Mouse (Mus musculus) liver, embryonic 13.5 days (tissue): Measurements from ENCODE around the gene Megf9. TPM values are rescaled to one million over a fixed set of nuclear protein-coding genes. Genes with fewer than 3 reads are reported as not detected.

ENCODE experiments used
- ATAC-seq: fragments of 200-750 bp; cut with Nextera tagmentation; 2 replicates; pipeline ENCODE4 v1.8.0; 2017; ENCODE audit warnings: low read depth, mild to moderate bottlenecking, moderate number of reproducible peaks, moderate library complexity
- DNase-seq: peaks from one replicate; pipeline ENCODE4 v3.0.0; 2022
- H3K27ac ChIP-seq: fragments of 300-500 bp; sonication (generic); 2 replicates; pipeline ENCODE4 v1.5.1; 2015; ENCODE audit warnings: moderate library complexity, mild to moderate bottlenecking, inconsistent platforms
- H3K27me3 ChIP-seq: fragments of 300-500 bp; sonication (generic); 2 replicates; pipeline ENCODE4 v1.6.1; 2015; ENCODE audit warnings: mild to moderate bottlenecking, inconsistent platforms
- H3K36me3 ChIP-seq: fragments of 300-500 bp; sonication (generic); 2 replicates; pipeline ENCODE4 v1.6.1; 2015; ENCODE audit warnings: mild to moderate bottlenecking, inconsistent platforms
- H3K4me1 ChIP-seq: fragments of 300-500 bp; sonication (generic); replicated peaks from 2 replicates; pipeline ENCODE4 v1.6.1; 2015; ENCODE audit warnings: inconsistent platforms
- H3K4me2 ChIP-seq: fragments of 300-500 bp; sonication (generic); 2 replicates; pipeline ENCODE4 v1.6.1; 2015; ENCODE audit warnings: inconsistent platforms, mild to moderate bottlenecking, moderate library complexity
- H3K4me3 ChIP-seq: fragments of 300-500 bp; sonication (generic); replicated peaks from 2 replicates; pipeline ENCODE4 v1.5.1; 2015; ENCODE audit warnings: mild to moderate bottlenecking, inconsistent platforms
- H3K9ac ChIP-seq: fragments of 300-500 bp; sonication (generic); 2 replicates; pipeline ENCODE4 v1.6.1; 2015; ENCODE audit warnings: mild to moderate bottlenecking, inconsistent platforms
- H3K9me3 ChIP-seq: fragments of 300-500 bp; sonication (generic); replicated peaks from 2 replicates; pipeline ENCODE4 v1.6.1; 2016; ENCODE audit warnings: inconsistent platforms
- WGBS: fragments of 180-500 bp; shearing (Covaris S2); methylation state at CpG from one replicate; pipeline ENCODE4 v1.1.7; 2015; ENCODE audit not compliant: insufficient replicate concordance; 5-methylcytosine and 5-hydroxymethylcytosine counted together
- polyA plus RNA-seq: library from polyadenylated mRNA; unstranded; fragments of >200 nt; fragmentation: Nextera tagmentation; extraction: Ambion mirVana; gene quantifications from 2 replicates; pipeline ENCODE4 v1.2.1, GENCODE M21; 2015

The Megf9 gene
- polyA plus RNA-seq, 1 experiment from 2014 or later = 2.8 TPM

DNA sequence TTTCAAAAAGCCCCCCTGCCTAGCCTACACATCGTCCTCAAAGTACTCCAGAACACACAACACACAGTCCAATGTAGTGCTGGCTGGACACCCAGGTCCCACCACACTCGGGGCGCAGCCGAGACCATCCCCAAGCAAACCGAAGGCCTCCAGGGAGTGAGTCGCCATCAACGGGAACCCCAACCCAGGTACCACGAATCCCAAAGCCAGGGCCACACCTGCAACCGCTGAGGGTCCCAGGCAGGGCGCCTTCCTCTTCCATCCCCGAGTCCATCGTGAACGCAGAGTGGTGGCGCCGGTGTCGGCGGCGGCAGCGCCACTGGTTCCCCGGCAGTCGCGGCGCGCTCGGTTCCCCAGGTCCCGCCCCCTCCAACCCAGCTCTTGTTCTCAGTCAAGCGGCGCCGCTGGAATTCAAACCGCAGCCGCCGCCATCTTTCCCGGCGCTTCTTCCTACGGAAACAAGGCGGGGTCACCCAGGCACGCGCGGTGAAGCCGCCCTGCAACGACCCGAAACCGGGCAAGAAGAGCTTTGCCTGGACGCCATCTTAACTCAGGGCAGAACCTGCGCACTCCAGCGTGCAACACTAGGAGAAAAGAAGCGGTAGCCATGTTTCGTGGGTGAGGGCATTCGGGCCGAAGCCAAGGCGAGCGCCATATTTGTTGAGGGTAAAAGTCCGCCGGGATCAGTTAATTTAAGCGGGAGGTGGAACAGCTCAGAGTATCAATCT, 124.6 kb downstream of the Megf9 start, which contains the start of gene Cdk5rap2:
Gene Cdk5rap2, minus strand, starts transcription at position 450 of the 728 bp plus-strand sequence.
- Histone ChIP-seq H3K27ac (peak within 1 kb of the TSS; percentile 81), H3K9me3 (no peaks in the 10 kb centered on the region), H3K9ac (peak within 1 kb of the TSS; percentile 91), H3K36me3 (0 out of 2 replicates have a peak, but pooled peaks cover 3% of the 10 kb centered on the region), H3K4me1 (peaks cover 21% of the 10 kb centered on the region), H3K27me3 (no peaks in the 10 kb centered on the region), H3K4me2 (peak within 1 kb of the TSS; percentile 80), H3K4me3 (peak within 1 kb of the TSS; percentile 82)
- DNase-seq (peak; percentile 94), ATAC-seq (peak; percentile 99)
- WGBS = under 1% methylated on average over 55 of the region's 55 CpGs

DNA sequence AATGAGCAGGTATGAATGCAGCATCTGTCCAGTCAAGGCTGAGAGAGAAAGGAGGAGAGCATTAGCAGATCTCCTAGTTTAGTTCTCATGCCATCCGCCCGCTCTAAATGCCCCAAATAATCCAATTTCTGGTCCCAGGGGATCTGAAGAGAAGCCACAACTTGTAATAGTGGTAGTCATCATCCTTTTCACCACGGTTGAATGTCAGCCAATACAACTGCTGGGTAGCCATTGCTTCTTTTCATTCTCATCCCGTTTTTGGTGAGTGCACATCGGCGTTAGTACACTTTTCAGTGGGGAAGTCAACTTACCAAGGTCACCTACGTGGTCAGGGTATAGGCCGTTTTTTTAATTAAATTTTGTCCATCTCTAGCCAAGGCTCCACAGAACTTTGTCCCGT, 125.3 kb downstream of the Megf9 start:
- whole genome bisulfite sequencing = 27% methylated on average over 9 of the region's 9 CpGs

GRCm38 (mm10) chr4:70402109-70402819, 132.5 kb downstream of the Megf9 start:
- H3K36me3 ChIP-seq = peaks cover 49% of the 10 kb centered on the region
- no peak overlapping the region for H3K4me3 ChIP-seq
- no peak overlapping the region for H3K4me2 ChIP-seq
- ATAC-seq = 0 out of 2 replicates have a peak, but pooled peaks have one; percentile 20
- DNase-seq = no peak
- WGBS = 73% methylated on average over 9 of the region's 9 CpGs
- H3K4me1 ChIP-seq = no peaks in the 10 kb centered on the region
- H3K27me3 ChIP-seq = no peaks in the 10 kb centered on the region
- H3K9ac ChIP-seq = no peak overlapping the region
- no peak overlapping the region for H3K27ac ChIP-seq
- no peaks in the 10 kb centered on the region for H3K9me3 ChIP-seq

More for the DNA sequence above, 125.3 kb downstream of the Megf9 start:
- peak overlapping the region; percentile 82 for H3K4me3 ChIP-seq
- H3K4me1 ChIP-seq = peaks cover 21% of the 10 kb centered on the region
- DNase-seq (no peak), ATAC-seq (no peak)
- peak overlapping the region; percentile 47; the same call in 1 of the 2 replicates for H3K27ac ChIP-seq
- H3K4me2 ChIP-seq = peak overlapping the region; percentile 80
- 0 out of 2 replicates have a peak, but pooled peaks cover 4% of the 10 kb centered on the region for H3K36me3 ChIP-seq
- H3K9ac ChIP-seq = peak overlapping the region; percentile 91
- no peaks in the 10 kb centered on the region for H3K27me3 ChIP-seq
- no peaks in the 10 kb centered on the region for H3K9me3 ChIP-seq

DNA sequence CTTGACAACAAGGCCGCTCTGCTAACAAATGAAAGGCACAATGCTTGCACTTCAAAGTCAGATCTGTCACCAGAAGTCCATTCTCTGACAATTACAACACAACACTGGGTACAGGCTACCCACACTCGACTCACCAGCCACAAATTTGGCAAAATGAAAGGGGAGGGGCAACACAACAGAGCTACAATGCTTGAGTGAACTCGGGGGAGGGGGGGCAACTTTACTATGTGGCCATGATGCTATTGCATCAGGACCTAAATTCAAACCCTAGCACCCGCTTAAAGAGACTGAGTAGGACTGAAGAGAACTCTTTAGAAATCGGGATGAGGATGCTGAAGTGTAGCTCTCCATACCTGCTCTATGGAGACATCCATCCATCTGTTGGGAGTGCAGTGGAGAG, 135.3 kb downstream of the Megf9 start:
- no peaks in the 10 kb centered on the region for H3K9me3 ChIP-seq
- no peak overlapping the region for H3K27ac ChIP-seq
- no peak for DNase-seq
- WGBS = 71% methylated on average over 5 of the region's 5 CpGs
- ATAC-seq = no peak
- no peaks in the 10 kb centered on the region for H3K27me3 ChIP-seq
- no peak overlapping the region for H3K9ac ChIP-seq
- no peaks in the 10 kb centered on the region for H3K4me1 ChIP-seq
- no peak overlapping the region for H3K4me2 ChIP-seq
- no peak overlapping the region for H3K4me3 ChIP-seq
- H3K36me3 ChIP-seq = peaks cover 52% of the 10 kb centered on the region

GRCm38 (mm10) chr4:70399074-70399473, 135.7 kb downstream of the Megf9 start:
- WGBS = 80% methylated on average over 2 of the region's 2 CpGs
- Histone ChIP-seq H3K4me1 (no peaks in the 10 kb centered on the region), H3K4me3 (no peak overlapping the region), H3K4me2 (no peak overlapping the region), H3K27me3 (no peaks in the 10 kb centered on the region), H3K9ac (no peak overlapping the region), H3K27ac (no peak overlapping the region), H3K9me3 (no peaks in the 10 kb centered on the region), H3K36me3 (peaks cover 52% of the 10 kb centered on the region)
- DNase-seq (no peak), ATAC-seq (no peak)

DNA sequence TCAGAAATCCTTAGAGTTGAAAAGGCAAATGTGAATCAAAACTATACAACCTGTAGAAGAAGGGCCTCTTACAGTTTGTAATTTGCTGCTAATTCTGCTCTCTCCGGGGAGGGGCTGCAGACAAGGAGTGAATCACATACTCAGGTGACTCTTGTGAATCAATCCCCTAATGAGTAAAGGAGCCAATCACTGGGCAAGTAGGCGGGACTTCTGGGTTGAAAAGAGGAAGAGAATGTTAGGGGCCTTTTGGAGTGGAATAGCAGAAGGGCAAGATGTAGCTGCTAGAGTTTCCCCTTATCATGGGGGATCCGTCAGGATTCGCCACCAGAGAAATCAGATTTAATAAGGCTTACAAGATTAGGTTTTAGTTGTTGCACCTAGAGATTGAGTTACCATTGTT, 136.7 kb downstream of the Megf9 start:
- no peak overlapping the region for H3K4me3 ChIP-seq
- H3K9ac ChIP-seq = no peak overlapping the region
- ATAC-seq (no peak), DNase-seq (no peak)
- no peaks in the 10 kb centered on the region for H3K9me3 ChIP-seq
- H3K4me2 ChIP-seq = no peak overlapping the region
- WGBS = 65% methylated on average over 4 of the region's 4 CpGs
- no peaks in the 10 kb centered on the region for H3K27me3 ChIP-seq
- H3K4me1 ChIP-seq = no peaks in the 10 kb centered on the region
- H3K36me3 ChIP-seq = peaks cover 49% of the 10 kb centered on the region
- H3K27ac ChIP-seq = no peak overlapping the region

- WGBS = 73% methylated on average over 5 of the region's 5 CpGs
- DNase-seq (no peak), ATAC-seq (no peak)
- Histone ChIP-seq H3K27ac (no peak overlapping the region), H3K27me3 (no peaks in the 10 kb centered on the region), H3K9ac (no peak overlapping the region), H3K4me2 (no peak overlapping the region), H3K9me3 (no peaks in the 10 kb centered on the region), H3K4me3 (no peak overlapping the region), H3K4me1 (no peaks in the 10 kb centered on the region), H3K36me3 (peaks cover 41% of the 10 kb centered on the region)
Observed at GRCm38 (mm10) chr4:70396701-70397100, 138.1 kb downstream of the Megf9 start.

DNA sequence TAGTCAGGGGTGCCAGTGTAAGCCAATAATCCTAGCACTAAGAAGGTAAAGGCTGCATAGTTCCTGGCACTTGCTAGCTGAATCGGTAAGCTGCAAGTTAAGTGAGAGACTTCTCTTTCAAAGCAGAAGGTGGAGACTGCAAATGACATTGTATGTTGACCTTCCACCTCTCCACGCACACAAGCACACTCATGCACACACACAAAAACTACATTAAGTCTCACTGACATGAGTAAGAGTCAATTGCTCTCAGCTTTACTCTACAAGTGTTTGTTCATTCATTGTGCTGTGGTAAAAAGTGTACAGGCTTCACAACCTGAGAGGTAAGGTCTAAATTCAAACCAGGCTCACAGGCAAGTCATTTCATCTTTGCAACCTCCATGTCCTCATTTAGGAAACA, 140.1 kb downstream of the Megf9 start:
- Histone ChIP-seq H3K4me1 (no peaks in the 10 kb centered on the region), H3K4me3 (no peak overlapping the region), H3K9ac (no peak overlapping the region), H3K27ac (no peak overlapping the region), H3K4me2 (no peak overlapping the region), H3K36me3 (peaks cover 23% of the 10 kb centered on the region), H3K27me3 (no peaks in the 10 kb centered on the region), H3K9me3 (no peaks in the 10 kb centered on the region)
- DNase-seq (no peak), ATAC-seq (no peak)
- WGBS = 78% methylated on average over 2 of the region's 2 CpGs

DNA sequence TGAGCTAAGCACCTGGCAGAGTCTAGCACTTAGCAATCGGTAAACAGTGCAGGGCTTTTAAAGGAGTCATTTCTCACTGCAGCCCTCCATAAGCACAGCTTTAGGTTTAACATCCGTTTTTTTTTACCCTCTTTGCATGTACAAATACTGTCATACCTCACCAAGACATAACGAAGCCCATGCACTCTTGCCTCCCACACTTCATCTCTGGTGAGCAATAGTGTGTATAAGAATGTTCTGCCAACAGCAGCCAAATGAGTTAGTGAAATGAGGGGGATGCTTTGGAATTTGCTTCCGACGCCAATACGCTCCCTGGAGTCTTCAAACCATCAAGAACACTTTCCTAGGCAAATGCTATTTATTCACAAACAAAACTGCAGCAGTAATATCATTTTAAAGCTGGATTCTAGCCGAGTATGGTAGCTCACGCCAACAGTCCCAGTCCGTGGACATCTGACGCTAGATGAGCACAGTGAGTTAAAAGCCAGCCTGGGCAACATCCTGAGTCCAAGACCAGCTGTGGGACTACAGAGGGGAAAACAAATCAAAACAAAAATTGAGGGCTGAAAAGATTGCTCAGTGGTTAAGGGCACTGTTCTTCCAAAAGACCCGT, 142.9 kb downstream of the Megf9 start:
- Histone ChIP-seq H3K36me3 (peaks cover 12% of the 10 kb centered on the region; the same call in 1 of the 2 replicates), H3K4me3 (no peak overlapping the region), H3K27ac (no peak overlapping the region), H3K27me3 (no peaks in the 10 kb centered on the region), H3K4me2 (no peak overlapping the region), H3K9me3 (no peaks in the 10 kb centered on the region), H3K4me1 (no peaks in the 10 kb centered on the region), H3K9ac (no peak overlapping the region)
- WGBS = 85% methylated on average over 11 of the region's 11 CpGs
- DNase-seq (no peak), ATAC-seq (no peak)

DNA sequence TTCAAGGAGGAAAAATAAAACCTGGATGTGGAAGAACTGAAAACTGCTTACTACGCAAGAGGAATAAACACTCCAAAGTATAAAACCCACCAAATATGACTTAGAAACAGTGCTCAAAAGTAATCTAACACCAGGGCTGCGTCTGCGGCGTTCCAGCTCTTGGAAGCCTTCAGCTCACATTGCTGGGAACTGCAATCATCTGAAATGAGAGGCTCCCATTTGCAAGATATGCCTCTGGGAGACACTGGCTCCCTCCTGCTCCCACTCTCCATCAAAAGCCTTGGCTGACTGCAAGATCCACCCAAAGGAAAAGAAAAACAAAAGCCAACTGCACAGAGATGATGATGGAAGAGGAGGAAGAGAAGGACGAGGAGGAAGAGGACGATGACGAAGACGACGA, 143.7 kb downstream of the Megf9 start:
- 90% methylated on average over 9 of the region's 9 CpGs for WGBS
- no peak for ATAC-seq

DNA sequence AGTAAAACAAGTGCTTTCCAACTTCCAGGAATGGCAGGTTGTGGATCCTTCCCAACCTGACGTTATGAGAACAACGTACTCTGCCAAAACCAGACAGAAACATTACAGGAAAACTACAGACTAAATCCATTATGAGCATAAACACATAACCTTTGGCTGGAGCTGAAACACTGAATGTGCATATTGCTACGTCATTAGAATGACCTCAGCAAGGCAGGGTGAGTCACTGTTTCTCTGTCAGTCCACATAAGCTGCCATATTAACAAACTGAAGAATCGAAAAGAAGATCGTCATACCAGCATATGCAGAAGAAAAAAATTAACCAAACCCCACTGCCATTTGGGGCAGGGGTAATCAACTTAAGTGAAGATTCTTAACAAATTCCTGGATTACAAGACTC, 148.6 kb downstream of the Megf9 start:
- H3K36me3 ChIP-seq = no peaks in the 10 kb centered on the region; the same call in 1 of the 2 replicates
- H3K4me1 ChIP-seq = peaks cover 5% of the 10 kb centered on the region; the same call in 1 of the 2 replicates
- no peak overlapping the region for H3K27ac ChIP-seq
- H3K9me3 ChIP-seq = no peaks in the 10 kb centered on the region
- H3K27me3 ChIP-seq = no peaks in the 10 kb centered on the region
- no peak for ATAC-seq
- no peak overlapping the region for H3K4me3 ChIP-seq
- no peak overlapping the region for H3K4me2 ChIP-seq
- DNase-seq = no peak
- 84% methylated on average over 5 of the region's 5 CpGs for WGBS
- H3K9ac ChIP-seq = no peak overlapping the region

More for the DNA sequence above, 143.7 kb downstream of the Megf9 start:
- no peak overlapping the region for H3K4me2 ChIP-seq
- H3K27me3 ChIP-seq = no peaks in the 10 kb centered on the region
- H3K27ac ChIP-seq = no peak overlapping the region
- no peak overlapping the region for H3K4me3 ChIP-seq
- peaks cover 6% of the 10 kb centered on the region; the same call in 1 of the 2 replicates for H3K36me3 ChIP-seq
- no peak overlapping the region for H3K9ac ChIP-seq
- no peaks in the 10 kb centered on the region for H3K9me3 ChIP-seq
- DNase-seq = no peak
- H3K4me1 ChIP-seq = no peaks in the 10 kb centered on the region
